Mouse (Mus musculus): Measurements from ENCODE around the gene Ankrd13c.

DNA sequence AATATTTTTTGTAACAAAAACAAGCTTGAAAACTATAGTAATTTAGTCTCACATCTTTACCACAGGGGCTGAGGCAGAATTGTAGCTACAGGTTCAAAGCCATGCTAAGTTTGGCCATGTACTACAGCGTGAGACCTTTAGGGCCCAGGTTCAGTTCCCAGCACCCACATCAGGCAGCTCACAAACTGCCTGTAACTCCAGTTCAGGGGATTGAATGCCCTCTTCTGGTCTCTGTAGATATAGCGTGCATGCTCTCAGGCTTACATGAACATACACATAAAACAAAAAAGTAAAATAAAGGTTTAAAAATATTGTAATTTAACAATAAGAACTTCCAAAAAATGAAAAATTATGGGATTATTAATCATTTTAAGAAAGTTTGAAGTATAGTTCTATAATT lies 26.2 kb downstream of the Ankrd13c start:
- TF ChIP-seq POLR2A (IDR thresholded peaks at IDR 0.05; ENCODE audit: insufficient read depth, low read length) (no peak), CTCF (IDR thresholded peaks at IDR 0.05; ENCODE audit: low read depth, low read length) (no peak)
